Mouse (Mus musculus) layer of hippocampus, adult 8-10 months (tissue): ENCODE measurements at regions not wholly inside any gene's neighbourhood (a gene's known extent, or its start where the extent isn't known, plus 50 kb on each side); places are given as distances from the start of the nearest gene placed in this dataset.
A peak's percentile ranks its signal among the peaks of the same experiment; 100 is the strongest.

Experiments
- DNase-seq, 2 experiments: peaks; one replicate each; pipeline ENCODE4 v3.0.0; 2022; ENCODE audit warnings: low spot score in 2 of 2

GRCm38 (mm10) chr2:173415429-173415828, 107.0 kb upstream of the 1700021F07Rik start:
- no peak for DNase-seq

- no peak for DNase-seq
Observed at GRCm38 (mm10) chr2:173416921-173417320, 105.5 kb upstream of the 1700021F07Rik start.

DNA sequence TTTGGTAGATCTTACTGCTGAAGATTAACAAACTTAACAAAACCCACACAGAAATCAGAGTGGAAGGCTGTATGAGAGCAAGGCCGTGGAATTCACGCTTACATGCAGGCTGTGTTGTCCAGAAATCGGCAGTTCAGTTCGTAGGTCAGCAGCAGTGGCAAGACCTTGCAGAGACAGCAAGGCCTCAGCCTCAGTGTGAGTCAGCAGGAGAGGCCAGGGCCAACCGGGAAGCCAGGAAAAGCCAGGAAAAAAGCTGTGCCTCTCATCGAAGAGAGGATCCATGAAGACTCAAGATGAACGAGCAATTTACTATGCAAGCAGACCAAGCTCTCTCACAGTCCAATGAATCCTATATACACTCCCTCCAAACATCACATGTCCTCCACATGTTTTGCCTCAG, 103.4 kb upstream of the 1700021F07Rik start:
- no peak for DNase-seq

DNA sequence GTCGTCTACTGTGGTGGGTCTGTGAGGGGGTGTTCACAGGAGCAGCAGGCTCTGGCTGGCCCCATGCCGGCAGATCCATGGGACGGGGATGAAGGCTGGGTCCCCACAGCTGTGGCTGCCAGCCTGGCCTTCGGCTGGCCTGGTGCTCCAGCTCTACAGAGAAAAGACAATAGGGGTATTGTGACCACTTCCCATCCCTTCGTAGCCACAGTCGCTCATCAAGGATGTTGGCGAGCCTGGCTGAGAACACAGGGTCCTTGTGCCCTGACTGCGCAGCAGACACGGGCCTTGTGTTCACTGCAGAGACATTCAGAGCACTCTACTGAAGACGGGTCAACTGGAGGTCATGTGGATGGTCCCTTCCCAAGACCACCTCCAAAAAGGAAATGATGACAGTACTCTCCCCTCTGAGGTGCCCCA, 102.4 kb upstream of the 1700021F07Rik start:
- peak; percentile 52 to 54 for DNase-seq

DNA sequence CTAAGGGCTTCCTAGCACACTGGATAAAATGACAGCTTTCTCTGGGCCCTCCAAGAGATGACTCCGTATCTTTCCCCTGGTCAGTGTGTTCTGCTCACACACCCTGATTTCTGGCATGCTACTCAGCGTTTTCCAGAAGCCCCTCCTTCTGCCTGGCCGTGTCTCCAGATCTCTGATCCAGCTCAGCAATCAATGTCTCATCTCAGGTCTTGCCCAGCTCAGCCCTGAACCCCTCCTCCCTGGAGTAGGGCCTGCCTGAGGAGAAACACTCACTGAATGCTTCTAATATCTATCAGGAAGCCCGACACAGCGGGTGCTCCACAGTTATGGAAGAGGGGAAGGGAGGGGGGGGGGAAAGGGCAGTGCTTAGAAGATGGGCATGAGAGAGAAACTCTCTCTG, 101.9 kb upstream of the 1700021F07Rik start:
- no peak for DNase-seq

DNA sequence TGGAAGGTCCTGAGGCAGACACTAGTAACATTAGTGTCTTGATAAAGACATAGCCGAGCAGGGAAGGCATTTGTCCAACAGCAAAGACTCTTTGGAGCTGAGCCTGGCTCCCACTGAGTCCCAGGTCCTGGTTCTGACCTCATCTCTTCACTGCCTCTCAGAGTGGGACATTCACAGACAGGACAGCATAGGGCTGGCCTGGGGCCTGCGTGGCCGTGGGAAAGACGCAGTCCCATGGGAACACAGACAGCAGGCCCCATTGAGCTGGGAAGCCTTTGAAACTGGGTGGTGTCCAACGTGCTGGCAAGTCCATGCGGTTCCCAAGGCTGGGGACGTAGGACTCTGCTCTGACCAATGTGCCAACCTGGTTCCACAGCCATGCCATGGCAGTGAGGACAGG, 97.5 kb upstream of the 1700021F07Rik start:
- DNase-seq: peak; percentile 32 to 33

DNA sequence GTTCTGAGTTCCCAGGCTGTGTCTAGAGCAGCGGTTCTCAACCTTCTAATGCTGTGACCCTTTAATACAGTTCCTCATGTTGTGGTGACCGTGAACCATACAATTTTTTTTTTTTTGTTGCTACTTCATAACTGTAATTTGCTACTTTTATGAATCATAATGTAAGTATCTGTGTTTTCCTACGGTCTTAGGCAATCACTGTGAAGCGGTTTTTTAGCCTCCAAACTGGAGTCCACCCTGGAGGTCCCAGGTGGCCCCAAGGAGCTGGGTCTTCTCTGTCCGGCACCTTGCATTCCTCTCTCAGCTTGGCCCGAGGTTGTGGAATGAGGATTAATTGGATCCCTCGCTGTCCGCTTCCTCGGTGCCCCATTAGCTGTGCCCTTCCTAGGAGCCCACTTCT, 96.6 kb upstream of the 1700021F07Rik start:
- DNase-seq: no peak

GRCm38 (mm10) chr2:173426191-173427065, 96.0 kb upstream of the 1700021F07Rik start:
- peak; percentile 15 to 25 for DNase-seq

DNA sequence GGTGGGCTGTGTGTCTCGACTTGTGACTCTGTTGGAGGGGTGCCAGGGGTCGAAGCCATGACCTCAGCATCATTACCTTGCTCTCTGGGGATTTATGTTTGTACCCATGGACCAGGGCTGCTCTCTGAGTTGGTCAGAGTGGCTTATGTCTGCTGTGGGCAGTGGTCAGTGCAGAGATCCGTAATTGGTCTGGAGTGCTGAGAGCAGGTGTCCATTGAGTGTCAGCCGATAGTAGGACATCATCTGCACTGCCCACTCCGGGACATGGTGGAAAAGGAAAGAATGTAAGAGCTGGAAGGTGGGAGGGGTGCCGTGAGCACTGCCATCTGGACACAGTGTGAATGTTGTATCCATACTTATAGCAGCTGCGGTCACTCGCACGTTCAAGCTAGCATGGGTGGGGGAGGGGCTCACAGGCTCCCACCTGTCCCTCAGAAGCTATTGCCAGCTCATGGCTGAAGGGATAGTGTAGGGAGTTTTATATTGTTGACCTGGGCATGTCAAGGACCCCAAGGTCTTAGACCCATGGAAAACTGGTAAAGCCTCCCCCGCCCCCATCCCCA, 94.4 kb upstream of the 1700021F07Rik start:
- DNase-seq: no peak

GRCm38 (mm10) chr2:173431841-173432240, 90.5 kb upstream of the 1700021F07Rik start:
- DNase-seq: no peak

GRCm38 (mm10) chr2:173432258-173432657, 90.1 kb upstream of the 1700021F07Rik start:
- no peak for DNase-seq

DNA sequence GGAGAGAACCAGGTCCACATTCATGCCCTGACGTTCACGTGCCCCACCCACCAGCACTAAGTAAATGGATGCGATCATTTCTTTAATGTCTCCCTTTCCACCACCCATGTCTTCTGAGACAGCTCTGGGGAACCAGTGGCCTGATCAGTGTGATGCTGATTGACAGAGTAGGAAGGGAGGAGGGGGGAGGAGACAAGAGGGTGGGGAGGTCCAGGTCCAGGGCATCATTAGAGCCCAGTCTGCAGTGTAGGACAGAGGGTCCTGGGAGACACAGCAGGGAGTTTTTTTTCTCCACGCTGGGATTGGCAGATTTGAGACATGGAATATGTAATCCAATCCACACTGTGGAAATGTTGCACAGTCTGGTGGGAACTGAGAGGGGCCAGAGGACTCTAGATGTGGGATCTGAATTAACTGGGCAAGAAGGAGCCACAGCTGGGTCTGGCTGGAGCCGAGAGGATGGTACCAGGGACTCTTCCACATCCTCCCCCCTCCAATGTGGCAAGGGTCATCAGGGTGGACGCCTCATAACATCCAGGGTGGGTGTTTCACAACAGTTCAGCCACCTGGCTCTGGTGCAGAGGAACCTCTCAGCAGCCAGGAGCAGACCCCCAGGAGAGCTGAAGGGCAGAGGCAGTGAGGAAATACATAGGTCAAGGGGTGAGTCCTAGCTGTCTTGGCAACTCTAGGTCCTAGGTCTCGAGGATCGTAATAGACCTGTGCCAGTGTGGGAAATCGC, 89.3 kb upstream of the 1700021F07Rik start:
- DNase-seq: no peak

DNA sequence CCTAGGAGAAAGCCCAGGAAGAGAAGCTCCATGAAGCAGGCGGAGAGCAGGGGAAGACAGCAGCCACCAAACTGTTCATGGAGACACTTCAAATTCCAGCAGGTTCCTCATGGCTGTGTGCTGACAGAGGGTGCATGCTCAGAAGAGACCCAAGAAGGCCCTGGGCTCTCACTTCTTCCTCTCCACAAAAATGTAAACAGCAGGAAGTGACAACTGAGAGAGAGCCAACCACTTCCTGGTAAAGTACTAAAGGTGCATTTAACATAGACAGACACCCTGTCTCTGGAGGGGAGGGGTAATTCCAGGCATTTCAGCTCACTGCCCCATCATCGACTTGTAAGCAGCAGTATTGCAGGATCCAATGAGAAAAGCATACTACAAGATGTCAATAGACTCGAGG, 85.8 kb upstream of the 1700021F07Rik start:
- no peak for DNase-seq

GRCm38 (mm10) chr2:173439031-173439430, 83.4 kb upstream of the 1700021F07Rik start:
- DNase-seq: no peak

GRCm38 (mm10) chr2:173442056-173442455, 80.3 kb upstream of the 1700021F07Rik start:
- DNase-seq: no peak

DNA sequence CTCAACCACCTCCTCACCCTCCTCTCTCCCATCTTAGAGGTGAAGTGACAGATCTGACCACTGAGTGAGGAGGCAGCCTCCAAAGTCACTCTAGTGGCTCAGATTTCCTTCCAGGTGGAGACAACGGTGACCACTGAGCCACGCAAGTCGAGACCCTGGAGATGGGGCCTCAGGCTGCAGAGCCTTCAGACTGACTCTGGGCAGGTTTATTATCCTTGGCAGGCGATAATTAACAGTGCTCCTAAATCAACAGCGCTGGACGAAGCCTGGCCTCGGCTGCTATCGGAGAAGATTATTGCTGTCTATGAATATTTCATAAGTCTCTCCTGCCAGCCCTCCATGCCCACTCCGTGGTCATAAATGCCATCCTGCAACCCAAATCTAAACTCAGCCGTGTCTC, 79.1 kb upstream of the 1700021F07Rik start:
- DNase-seq: no peak

GRCm38 (mm10) chr2:173444386-173444785, 78.0 kb upstream of the 1700021F07Rik start:
- no peak for DNase-seq

DNA sequence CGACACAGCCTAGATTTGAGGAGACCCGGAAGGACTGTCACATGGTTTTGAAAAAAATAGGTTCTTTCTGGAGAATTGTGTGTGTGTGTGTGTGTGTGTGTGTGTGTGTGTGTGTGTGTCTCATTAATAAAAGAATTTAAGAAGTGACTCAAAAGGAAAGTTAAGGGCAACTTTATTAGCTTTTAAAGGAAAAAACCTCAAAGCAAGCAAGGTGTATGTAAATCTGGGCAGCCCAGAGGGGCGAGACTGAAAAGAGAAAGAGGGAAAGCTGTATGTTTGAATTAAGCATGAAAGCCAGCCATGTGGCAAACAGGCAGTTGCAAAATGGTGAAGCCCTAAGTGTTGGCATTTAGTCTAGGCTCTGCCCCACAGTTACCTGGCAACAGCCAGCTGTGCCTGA, 77.3 kb upstream of the 1700021F07Rik start:
- no peak for DNase-seq

- DNase-seq: no peak
Observed at GRCm38 (mm10) chr2:173448546-173449187, 73.7 kb upstream of the 1700021F07Rik start.

DNA sequence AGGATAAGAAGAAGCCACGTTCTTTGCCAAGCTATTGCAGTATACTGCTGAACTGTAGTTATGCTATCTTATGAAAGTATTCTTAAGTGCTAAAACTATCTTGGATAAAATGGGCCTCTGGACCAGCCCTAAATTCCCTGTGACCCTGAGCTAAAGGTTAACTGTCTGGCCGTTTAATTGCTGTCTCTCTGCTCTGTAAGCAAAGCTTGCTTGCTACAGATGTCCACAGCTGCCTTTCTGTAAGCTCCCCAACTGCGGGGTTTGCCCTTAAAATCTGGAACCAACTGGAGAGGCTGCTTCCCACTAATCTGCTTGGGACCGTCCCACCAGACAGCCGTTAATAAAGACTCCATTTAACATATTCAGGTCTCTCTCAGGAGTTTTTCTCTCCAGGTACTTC, 73.2 kb upstream of the 1700021F07Rik start:
- DNase-seq: no peak

DNA sequence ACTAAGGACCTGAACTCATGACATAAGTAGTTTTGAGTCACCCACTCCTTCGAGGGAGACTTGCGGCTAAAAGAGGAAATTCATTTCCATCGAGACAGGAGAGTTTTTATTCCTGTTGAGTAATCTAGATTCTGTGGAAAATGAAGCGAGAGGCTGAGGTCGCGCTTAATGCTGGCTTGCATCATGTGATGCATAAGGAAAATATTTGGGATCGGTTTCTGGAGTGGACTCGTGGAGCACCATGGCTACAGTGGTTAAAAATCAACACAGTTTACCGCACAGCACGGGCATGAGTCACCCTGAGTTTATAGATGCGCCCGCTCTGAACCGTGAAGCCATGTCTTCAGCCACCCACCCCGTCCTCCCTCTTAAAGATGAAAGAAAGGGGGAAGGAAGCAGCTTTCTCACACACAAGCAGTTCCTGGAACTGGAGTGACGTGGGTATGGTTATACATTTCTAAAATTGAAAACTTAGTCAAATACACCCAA, 70.3 kb upstream of the 1700021F07Rik start:
- no peak for DNase-seq

DNA sequence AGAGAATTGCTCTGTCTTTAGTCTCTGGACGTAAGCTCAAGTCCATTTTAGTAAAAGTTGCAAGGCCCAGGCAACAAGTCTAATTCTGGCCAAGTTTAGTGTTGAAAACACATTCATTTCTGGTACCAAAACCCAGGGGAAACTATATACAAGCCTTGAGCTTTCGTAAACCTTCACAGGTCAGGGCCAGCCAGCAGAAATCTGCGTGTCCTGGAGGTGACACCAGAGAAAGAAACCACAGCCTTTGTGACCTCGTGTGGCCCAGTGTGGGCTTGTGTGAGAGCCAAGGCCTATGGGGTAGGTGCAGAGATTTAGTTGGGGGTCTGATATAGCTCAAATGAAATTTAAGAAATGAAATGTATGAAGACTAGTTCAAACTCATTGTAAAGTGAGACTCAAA, 69.6 kb upstream of the 1700021F07Rik start:
- DNase-seq: no peak
